Mouse (Mus musculus) colon, adult 2 months (tissue): ENCODE results near the gene Olfr352. TPM values are rescaled to one million over a fixed set of nuclear protein-coding genes. Genes with fewer than 3 reads are reported as not detected.

ENCODE experiments used
- polyA plus RNA-seq: library from polyadenylated mRNA; depleted of rRNA; stranded (reverse); fragments of >200 nt; gene quantifications from 2 replicates; pipeline ENCODE4 v1.2.3, GENCODE M21; 2012; rRNA removed

The Olfr352 gene
- polyA plus RNA-seq: not detected in 2 replicates

GRCm38 (mm10) chr2:36868160-36868559 lies at the start of gene Olfr352:
Olfr352 (plus strand) TSS chr2:36868460.

GRCm38 (mm10) chr2:36846010-36846409 lies 22.2 kb upstream of the Olfr352 start, which contains the start of gene Olfr350:
Olfr350 (plus strand) TSS chr2:36846310.

DNA sequence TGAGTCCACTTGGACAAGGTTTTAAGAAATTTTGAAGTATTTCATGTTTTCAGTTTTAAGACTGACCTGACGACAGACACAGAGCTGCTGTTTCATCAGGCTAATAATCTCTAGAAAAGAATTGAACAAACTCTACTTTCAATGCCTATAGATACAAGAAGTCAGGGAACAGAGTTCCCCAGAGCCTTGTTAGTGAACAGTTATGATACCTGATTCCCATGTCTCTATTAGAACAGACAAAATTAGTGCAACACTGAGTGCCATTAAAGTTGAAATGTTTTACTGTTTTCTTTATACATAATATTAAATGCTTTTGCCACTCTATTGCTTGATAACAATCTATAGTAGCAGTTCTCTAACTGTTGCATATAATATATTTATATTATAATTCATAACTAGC lies 5.7 kb upstream of the Olfr352 start, which contains the start of gene Olfr351:
TSS of gene Olfr351 (minus strand) at position 101 of the 400 bp plus-strand sequence.

DNA sequence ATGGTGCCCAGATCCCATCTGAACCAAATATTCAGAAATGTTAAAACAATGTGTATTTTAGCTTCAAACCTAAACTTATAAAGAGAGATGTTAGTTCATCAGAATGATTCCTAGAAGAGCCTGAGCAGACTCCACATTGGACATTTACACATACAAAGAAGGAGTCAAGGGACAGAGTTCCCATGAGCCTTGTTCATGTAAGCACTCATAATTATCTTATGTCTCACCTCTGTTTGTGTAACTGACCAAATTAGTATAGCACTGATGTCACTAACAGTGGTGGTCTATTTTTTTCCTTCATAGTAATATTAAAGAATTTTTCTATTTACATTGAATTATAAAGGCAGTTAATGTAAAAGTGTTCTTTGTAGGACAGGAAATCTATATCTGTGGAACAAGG lies 24.6 kb downstream of the Olfr352 start, which contains the start of gene Olfr353:
TSS of gene Olfr353 (minus strand) at position 101 of the 400 bp plus-strand sequence.

GRCm38 (mm10) chr2:36905380-36905779 lies 37.1 kb downstream of the Olfr352 start, which contains the start of gene Olfr354:
Olfr354 (plus strand) TSS chr2:36905680.

Other genes with a start within 250 kb of the Olfr352 start
- gene Olfr345, start 228.4 kb upstream of the Olfr352 start, polyA plus RNA-seq: not detected in 2 replicates
- gene Olfr346, start 182.7 kb upstream of the Olfr352 start, polyA plus RNA-seq: not detected in 2 replicates
- not detected in 2 replicates for gene Olfr347, start 136.6 kb upstream of the Olfr352 start, polyA plus RNA-seq
- gene Olfr348, start 84.2 kb upstream of the Olfr352 start, polyA plus RNA-seq: not detected in 2 replicates
- gene Olfr50, start 77.9 kb upstream of the Olfr352 start, polyA plus RNA-seq: not detected in 2 replicates
- gene Olfr3, start 51.4 kb upstream of the Olfr352 start, polyA plus RNA-seq: not detected in 2 replicates
- gene Olfr350, start 22.1 kb upstream of the Olfr352 start, polyA plus RNA-seq: not detected in 2 replicates
- not detected in 2 replicates for gene Olfr351, start 5.8 kb upstream of the Olfr352 start, polyA plus RNA-seq
- not detected in 2 replicates for gene Olfr353, start 24.5 kb downstream of the Olfr352 start, polyA plus RNA-seq
- not detected in 2 replicates for gene Olfr354, start 37.2 kb downstream of the Olfr352 start, polyA plus RNA-seq
- gene Olfr355, start 60.4 kb downstream of the Olfr352 start, polyA plus RNA-seq: not detected in 2 replicates
- not detected in 2 replicates for gene Olfr356, start 68.7 kb downstream of the Olfr352 start, polyA plus RNA-seq
- gene Olfr357, start 125.4 kb downstream of the Olfr352 start, polyA plus RNA-seq: not detected in 2 replicates
- not detected in 2 replicates for gene Olfr358, start 140.9 kb downstream of the Olfr352 start, polyA plus RNA-seq
- not detected in 2 replicates for gene Olfr360, start 197.3 kb downstream of the Olfr352 start, polyA plus RNA-seq
- gene Olfr361, start 220.8 kb downstream of the Olfr352 start, polyA plus RNA-seq: not detected in 2 replicates
- not detected in 2 replicates for gene Olfr362, start 249.4 kb downstream of the Olfr352 start, polyA plus RNA-seq